In genomic region chr16:36128092-36128491, GRCm38 (mm10) we compare ENCODE assay signal across 27 mouse cellular contexts. TPM values are rescaled to one million over a fixed set of nuclear protein-coding genes. Genes with fewer than 3 reads are reported as not detected.
A peak's percentile ranks its signal among the peaks of the same experiment; 100 is the strongest.
DNase-seq lines count a peak whose midpoint lies in the region; ATAC-seq and TF ChIP-seq lines count a peak whose summit lies in the region.
"Had no signal": no experiment of that assay in that cellular context is flagged by ENCODE, and none has a peak within 500 bp of the region (broad histone marks: within the 10 kb centered on the region; RNA-seq: fewer than 3 reads in every experiment).

No protein-coding gene starts in this region.

- H3K9me3 ChIP-seq in kidney, postnatal 0 days (replicated peaks; ENCODE audit: low read length): no peaks in the 10 kb centered on the region
- H3K9me3 ChIP-seq in hindbrain, postnatal 0 days (ENCODE audit: low read length): no peaks in the 10 kb centered on the region
- H3K9me3 ChIP-seq: embryonic facial prominence, embryonic 15.5 days; forebrain, embryonic 10.5 days; heart, embryonic 10.5 days; hindbrain, embryonic 12.5 days had no signal

- peak; percentile 30 for DNase-seq in R1 (ENCODE audit: low read depth, low spot score)
- DNase-seq in kidney, adult 8-10 months: peak; percentile 4 to 41
- peak; percentile 25 for DNase-seq in kidney, postnatal 0 days (ENCODE audit: low spot score)
- peak; percentile 5 to 19 for DNase-seq in kidney, postnatal 36 days
- no peak for DNase-seq in hindbrain, postnatal 0 days (ENCODE audit: low spot score)
- DNase-seq in embryo, embryonic 10.5 days (ENCODE audit: low spot score): no peak
- no peak for DNase-seq in B cell, adult 2 months
- DNase-seq: adrenal gland, adult 2 months; adrenal gland, postnatal 36 days; cerebellum, adult 2 months; cerebellum, postnatal 10 days; embryo, embryonic 11 days; gastrocnemius, adult 2 months; heart, adult 18-20 months; heart, postnatal 10 days; heart, postnatal 4 days had no signal

- ATAC-seq in kidney, postnatal 0 days (replicated peaks; ENCODE audit: low FRiP score, low read depth): no peak; the same call in 1 of the 2 replicates
- ATAC-seq in hindbrain, postnatal 0 days: no peak
- ATAC-seq: forebrain, embryonic 14.5 days; Patski had no signal

- no peaks in the 10 kb centered on the region for H3K4me1 ChIP-seq in kidney, postnatal 0 days (replicated peaks; ENCODE audit: insufficient read depth, low read length)
- H3K4me1 ChIP-seq in hindbrain, postnatal 0 days (ENCODE audit: insufficient read depth, low read length): no peaks in the 10 kb centered on the region
- H3K4me1 ChIP-seq: embryonic facial prominence, embryonic 15.5 days; forebrain, embryonic 10.5 days; heart, embryonic 10.5 days; hindbrain, embryonic 12.5 days had no signal

- no peak overlapping the region for H3K27ac ChIP-seq in kidney, postnatal 0 days
- H3K27ac ChIP-seq in hindbrain, postnatal 0 days: no peak overlapping the region
- H3K27ac ChIP-seq: embryonic facial prominence, embryonic 15.5 days; forebrain, embryonic 10.5 days; gastrocnemius, adult 2 months; heart, embryonic 10.5 days; hindbrain, embryonic 12.5 days had no signal

- H3K27me3 ChIP-seq in kidney, postnatal 0 days (ENCODE audit: insufficient read depth, low read length): no peaks in the 10 kb centered on the region
- H3K27me3 ChIP-seq in hindbrain, postnatal 0 days (ENCODE audit: insufficient read depth, low read length): no peaks in the 10 kb centered on the region
- H3K27me3 ChIP-seq: CH12.LX; embryonic facial prominence, embryonic 15.5 days; hindbrain, embryonic 12.5 days; Patski had no signal

- TF ChIP-seq CTCF in kidney, postnatal 0 days (IDR thresholded peaks at IDR 0.05; ENCODE audit: low read depth): no peak
- no peak for TF ChIP-seq CTCF in hindbrain, postnatal 0 days (IDR thresholded peaks at IDR 0.05; ENCODE audit: low read depth)

- no peaks in the 10 kb centered on the region for H3K36me3 ChIP-seq in kidney, postnatal 0 days (ENCODE audit: insufficient read depth, low read length)
- H3K36me3 ChIP-seq in hindbrain, postnatal 0 days (ENCODE audit: insufficient read depth, low read length): no peaks in the 10 kb centered on the region
- H3K36me3 ChIP-seq: embryonic facial prominence, embryonic 15.5 days; forebrain, embryonic 10.5 days; heart, embryonic 10.5 days; hindbrain, embryonic 12.5 days had no signal

- H3K4me2 ChIP-seq in kidney, postnatal 0 days (ENCODE audit: low read length): no peak overlapping the region
- H3K4me2 ChIP-seq in hindbrain, postnatal 0 days (ENCODE audit: low read depth, low read length): no peak overlapping the region
- H3K4me2 ChIP-seq: embryonic facial prominence, embryonic 15.5 days; hindbrain, embryonic 12.5 days had no signal

- H3K4me3 ChIP-seq in kidney, postnatal 0 days (replicated peaks; ENCODE audit: low read depth, low read length): no peak overlapping the region
- no peak overlapping the region for H3K4me3 ChIP-seq in hindbrain, postnatal 0 days (ENCODE audit: low read length)
- H3K4me3 ChIP-seq: embryonic facial prominence, embryonic 15.5 days; erythroblast, embryonic 14.5 days; forebrain, embryonic 10.5 days; gastrocnemius, adult 2 months; heart, embryonic 10.5 days; hindbrain, embryonic 12.5 days had no signal

- no peak overlapping the region for H3K9ac ChIP-seq in kidney, postnatal 0 days (ENCODE audit: low read depth, low read length)
- no peak overlapping the region for H3K9ac ChIP-seq in hindbrain, postnatal 0 days (replicated peaks; ENCODE audit: low read length)
- H3K9ac ChIP-seq: embryonic facial prominence, embryonic 15.5 days; hindbrain, embryonic 12.5 days had no signal

- WGBS in kidney, postnatal 0 days: 56% methylated on average over 7 of the region's 7 CpGs
- WGBS in hindbrain, postnatal 0 days: 91% methylated on average over 7 of the region's 7 CpGs

RNA-seq across cellular contexts. Expression of gene Csta1, which starts 2.9 kb away (rescaled TPM):
- not detected in 2 replicates for polyA plus RNA-seq in kidney, postnatal 0 days (2015; fragmentation: Nextera tagmentation; extraction: Ambion mirVana)
- not detected in 2 replicates for total RNA-seq in hindbrain, postnatal 0 days (2014; rRNA removed)
- not detected in 2 replicates for polyA plus RNA-seq in hindbrain, postnatal 0 days (2015; fragmentation: Nextera tagmentation; extraction: Ambion mirVana)
- total RNA-seq: adrenal gland, adult 2 months; adrenal gland, postnatal 36 days; CH12.LX; gastrocnemius, adult 2 months; gastrocnemius, postnatal 4 days; heart, adult 18-20 months; heart, postnatal 10 days; heart, postnatal 4 days had no signal
- polyA plus RNA-seq: adrenal gland, adult 2 months; cerebellum, adult 2 months; embryonic facial prominence, embryonic 11.5 days; erythroblast, embryonic 14.5 days; forebrain, embryonic 14.5 days; heart, embryonic 10.5 days; heart, embryonic 14.5 days; hindbrain, embryonic 12.5 days had no signal

RNA-seq across cellular contexts. Expression of gene Stfa2l1, which starts 28.5 kb away (rescaled TPM):
- 4.7 and 5.1 TPM in 2 replicates for polyA plus RNA-seq in kidney, postnatal 0 days (2015; fragmentation: Nextera tagmentation; extraction: Ambion mirVana)
- not detected in 2 replicates for total RNA-seq in hindbrain, postnatal 0 days (2014; rRNA removed)
- 0.84 and 1.1 TPM in 2 replicates for polyA plus RNA-seq in hindbrain, postnatal 0 days (2015; fragmentation: Nextera tagmentation; extraction: Ambion mirVana)
- total RNA-seq: adrenal gland, adult 2 months; adrenal gland, postnatal 36 days; CH12.LX; gastrocnemius, adult 2 months; heart, adult 18-20 months had no signal
- polyA plus RNA-seq: adrenal gland, adult 2 months; cerebellum, adult 2 months; embryonic facial prominence, embryonic 11.5 days; erythroblast, embryonic 14.5 days; forebrain, embryonic 10.5 days; forebrain, embryonic 14.5 days; heart, embryonic 10.5 days; hindbrain, embryonic 12.5 days; Patski had no signal

RNA-seq across cellular contexts. Expression of gene Gm5483, which starts 55.9 kb away (rescaled TPM):
- 9.6 and 11.5 TPM in 2 replicates for polyA plus RNA-seq in kidney, postnatal 0 days (2015; fragmentation: Nextera tagmentation; extraction: Ambion mirVana)
- total RNA-seq in hindbrain, postnatal 0 days (2014; rRNA removed): not detected in 2 replicates
- polyA plus RNA-seq in hindbrain, postnatal 0 days (2015; fragmentation: Nextera tagmentation; extraction: Ambion mirVana): 0.96 and 1.7 TPM in 2 replicates
- total RNA-seq: adrenal gland, adult 2 months; adrenal gland, postnatal 36 days; CH12.LX; gastrocnemius, adult 2 months; heart, adult 18-20 months had no signal
- polyA plus RNA-seq: adrenal gland, adult 2 months; cerebellum, adult 2 months; erythroblast, embryonic 14.5 days; forebrain, embryonic 10.5 days; forebrain, embryonic 14.5 days; heart, embryonic 10.5 days; Patski had no signal

RNA-seq across cellular contexts. Expression of gene Ccdc58, which starts 56.6 kb away (rescaled TPM):
- polyA plus RNA-seq in kidney, postnatal 0 days (2015; fragmentation: Nextera tagmentation; extraction: Ambion mirVana): 92.5 and 95.9 TPM in 2 replicates
- total RNA-seq in hindbrain, postnatal 0 days (2014; rRNA removed): 3.8 and 4.9 TPM in 2 replicates
- polyA plus RNA-seq in hindbrain, postnatal 0 days (2015; fragmentation: Nextera tagmentation; extraction: Ambion mirVana): 27.8 and 34.0 TPM in 2 replicates

RNA-seq across cellular contexts. Expression of gene Fam162a, which starts 56.7 kb away (rescaled TPM):
- polyA plus RNA-seq in kidney, postnatal 0 days (2015; fragmentation: Nextera tagmentation; extraction: Ambion mirVana): 362 and 409 TPM in 2 replicates
- total RNA-seq in hindbrain, postnatal 0 days (2014; rRNA removed): 7.2 and 8.3 TPM in 2 replicates
- polyA plus RNA-seq in hindbrain, postnatal 0 days (2015; fragmentation: Nextera tagmentation; extraction: Ambion mirVana): 145 and 146 TPM in 2 replicates

Comparison
In these comparisons a context has a peak if more than half of its experiments do, and no peak if none do; other contexts are left out.
1. DNase-seq: peak in R1 (single experiment), kidney, adult 8-10 months (2 of 2), kidney, postnatal 0 days (single experiment) and kidney, postnatal 36 days (2 of 2); none in hindbrain, postnatal 0 days (single experiment), embryo, embryonic 10.5 days (single experiment) and B cell, adult 2 months (0 of 2).